Mouse (Mus musculus): ENCODE measurements around the gene Mdh1b. TPM values are rescaled to one million over a fixed set of nuclear protein-coding genes. Genes with fewer than 3 reads are reported as not detected.

Mdh1b gene
- polyA plus RNA-seq, 1 experiment from 2014 or later, result 0.46 TPM

DNA sequence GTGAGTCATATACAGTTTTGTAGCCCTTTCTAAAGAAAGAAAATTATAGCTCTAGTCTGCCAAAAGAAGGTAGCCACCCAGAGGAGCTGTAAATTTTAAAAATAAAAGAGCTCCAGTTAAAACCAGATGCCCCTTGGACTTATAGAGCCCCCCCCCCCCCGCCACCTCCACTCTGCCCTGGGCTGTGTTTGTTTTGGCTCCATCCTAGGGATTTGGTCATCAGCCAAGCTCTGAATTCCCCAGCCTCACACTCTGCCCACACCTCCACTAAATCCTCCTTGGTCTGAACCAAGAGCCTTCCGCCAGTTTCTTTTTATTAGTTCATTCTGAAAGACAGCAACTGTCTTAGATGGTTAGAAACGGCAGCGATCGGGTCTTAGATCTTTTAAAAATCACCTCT lies 24.4 kb downstream of the Mdh1b start:
- DNase-seq (ENCODE audit: low spot score), result no peak
- WGBS, result 83% methylated on average over 5 of the region's 5 CpGs
- H3K4me1 ChIP-seq (replicated peaks), result 0 out of 2 replicates have a peak, but pooled peaks cover 3% of the 10 kb centered on the region
- H3K27me3 ChIP-seq (ENCODE audit: insufficient read depth, poor library complexity, severe bottlenecking), result no peaks in the 10 kb centered on the region
- H3K9me3 ChIP-seq, result no peaks in the 10 kb centered on the region
- H3K36me3 ChIP-seq, result no peaks in the 10 kb centered on the region
- H3K27ac ChIP-seq, result no peak overlapping the region
- no peak overlapping the region for H3K4me3 ChIP-seq

DNA sequence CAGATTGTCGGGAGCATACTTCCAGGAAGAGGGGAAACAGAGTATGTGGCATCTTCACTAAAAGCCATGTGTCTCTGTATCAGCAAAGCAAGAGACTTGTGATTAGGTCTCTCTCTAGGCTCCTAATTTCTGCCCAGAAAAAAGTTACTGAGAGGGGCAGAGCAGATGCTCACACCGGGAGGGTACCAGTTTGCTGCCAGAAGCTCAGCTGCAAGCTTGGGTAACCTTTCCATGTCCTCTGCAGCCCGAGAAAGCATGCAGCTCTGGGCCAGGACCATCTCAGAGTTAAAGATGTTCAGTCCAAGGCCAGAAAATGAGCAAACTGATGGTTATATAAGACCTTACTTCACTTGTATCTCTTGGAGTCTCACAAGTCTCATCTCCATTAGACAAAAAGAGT lies 33.3 kb downstream of the Mdh1b start:
- H3K36me3 ChIP-seq, result no peaks in the 10 kb centered on the region
- H3K9me3 ChIP-seq, result no peaks in the 10 kb centered on the region
- no peak overlapping the region for H3K4me3 ChIP-seq
- WGBS, result 85% methylated on average over 3 of the region's 3 CpGs
- DNase-seq (ENCODE audit: low spot score), result no peak
- H3K27ac ChIP-seq, result no peak overlapping the region
- H3K4me1 ChIP-seq (replicated peaks), result no peaks in the 10 kb centered on the region
- H3K27me3 ChIP-seq (ENCODE audit: insufficient read depth, poor library complexity, severe bottlenecking), result no peaks in the 10 kb centered on the region

- Histone ChIP-seq H3K4me1 (replicated peaks) (no peaks in the 10 kb centered on the region), H3K4me3 (no peak within 1 kb of the TSS), H3K27me3 (ENCODE audit: insufficient read depth, poor library complexity, severe bottlenecking) (no peaks in the 10 kb centered on the region), H3K27ac (no peak within 1 kb of the TSS), H3K9me3 (no peaks in the 10 kb centered on the region), H3K36me3 (no peaks in the 10 kb centered on the region)
- no peak for DNase-seq (ENCODE audit: low spot score)
- 92% methylated on average over 4 of the region's 4 CpGs for WGBS
Observed at GRCm38 (mm10) chr1:63686827-63687226, 43.3 kb downstream of the Mdh1b start, which contains the start of gene Dytn. Gene Dytn, minus strand, starts transcription at chr1:63686927.

- Histone ChIP-seq H3K4me3 (no peak overlapping the region), H3K27ac (no peak overlapping the region), H3K27me3 (ENCODE audit: insufficient read depth, poor library complexity, severe bottlenecking) (no peaks in the 10 kb centered on the region), H3K9me3 (no peaks in the 10 kb centered on the region), H3K36me3 (no peaks in the 10 kb centered on the region), H3K4me1 (replicated peaks) (no peaks in the 10 kb centered on the region)
- DNase-seq (ENCODE audit: low spot score), result no peak
- WGBS, result 91% methylated on average over 3 of the region's 3 CpGs
Observed at GRCm38 (mm10) chr1:63675975-63676374, 54.1 kb downstream of the Mdh1b start.

- Histone ChIP-seq H3K27ac (no peak overlapping the region), H3K27me3 (ENCODE audit: insufficient read depth, poor library complexity, severe bottlenecking) (no peaks in the 10 kb centered on the region), H3K4me3 (no peak overlapping the region), H3K4me1 (replicated peaks) (peaks cover 17% of the 10 kb centered on the region), H3K9me3 (no peaks in the 10 kb centered on the region), H3K36me3 (no peaks in the 10 kb centered on the region)
- DNase-seq (ENCODE audit: low spot score), result no peak
- WGBS, result 6% methylated on average over 3 of the region's 3 CpGs
Observed at GRCm38 (mm10) chr1:63668852-63669160, 61.3 kb downstream of the Mdh1b start.

DNA sequence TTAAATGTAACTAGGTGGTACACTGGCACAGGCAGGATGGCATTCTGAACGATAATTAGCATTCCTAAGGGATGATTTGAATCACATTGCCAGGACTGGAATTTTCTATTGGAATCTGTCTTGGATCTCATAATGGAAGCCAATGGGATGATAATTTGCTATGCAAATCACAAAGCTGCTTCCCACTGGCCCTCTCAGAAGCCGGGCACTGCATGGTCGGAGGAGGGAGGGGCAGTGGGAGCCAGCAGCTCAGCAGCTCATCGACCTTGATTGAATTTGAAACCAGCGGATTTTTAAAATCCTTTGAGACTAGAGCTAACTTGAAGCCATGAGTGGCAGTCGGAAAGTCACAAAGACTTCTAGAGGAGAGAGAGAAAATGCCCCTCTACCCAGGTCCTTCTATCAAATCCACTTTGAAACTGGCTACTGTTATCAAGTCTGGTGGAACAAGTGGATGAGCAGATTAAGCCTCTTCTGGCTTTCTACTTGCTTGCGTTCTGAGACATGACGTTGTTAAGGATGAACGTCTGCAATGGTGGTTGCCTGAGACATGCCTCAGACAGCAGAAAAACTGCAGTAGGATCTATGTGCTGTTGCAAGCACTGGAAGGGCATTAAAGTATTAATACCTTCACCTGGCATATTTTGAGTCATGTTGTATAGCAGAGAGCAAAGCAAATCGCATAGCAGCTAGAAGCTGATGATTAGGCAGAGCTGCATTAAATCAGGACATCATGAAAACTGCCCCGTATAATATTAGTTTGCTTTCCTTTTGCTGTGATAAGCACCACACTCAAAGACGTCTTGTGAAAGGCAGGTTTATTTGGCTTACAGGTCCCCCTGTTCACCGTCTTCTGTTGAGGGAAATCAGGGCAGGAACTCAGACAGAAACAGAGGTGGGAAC lies 61.9 kb downstream of the Mdh1b start:
- Histone ChIP-seq H3K36me3 (no peaks in the 10 kb centered on the region), H3K9me3 (no peaks in the 10 kb centered on the region), H3K4me3 (peak overlapping the region; percentile 20; the same call in 1 of the 2 replicates), H3K4me1 (replicated peaks) (peaks cover 17% of the 10 kb centered on the region), H3K27ac (no peak overlapping the region), H3K27me3 (ENCODE audit: insufficient read depth, poor library complexity, severe bottlenecking) (no peaks in the 10 kb centered on the region)
- DNase-seq (ENCODE audit: low spot score), result no peak
- WGBS, result 30% methylated on average over 13 of the region's 13 CpGs

GRCm38 (mm10) chr1:63667201-63667948 lies 62.7 kb downstream of the Mdh1b start:
- no peak for DNase-seq (ENCODE audit: low spot score)
- H3K9me3 ChIP-seq, result no peaks in the 10 kb centered on the region
- peaks cover 17% of the 10 kb centered on the region for H3K4me1 ChIP-seq (replicated peaks)
- H3K4me3 ChIP-seq, result no peak overlapping the region
- no peaks in the 10 kb centered on the region for H3K27me3 ChIP-seq (ENCODE audit: insufficient read depth, poor library complexity, severe bottlenecking)
- H3K27ac ChIP-seq, result no peak overlapping the region
- 53% methylated on average over 9 of the region's 9 CpGs for WGBS
- no peaks in the 10 kb centered on the region for H3K36me3 ChIP-seq

- WGBS, result 94% methylated on average over 2 of the region's 2 CpGs
- Histone ChIP-seq H3K9me3 (no peaks in the 10 kb centered on the region), H3K27ac (no peak overlapping the region), H3K4me1 (replicated peaks) (peaks cover 17% of the 10 kb centered on the region), H3K36me3 (no peaks in the 10 kb centered on the region), H3K4me3 (no peak overlapping the region), H3K27me3 (ENCODE audit: insufficient read depth, poor library complexity, severe bottlenecking) (no peaks in the 10 kb centered on the region)
- no peak for DNase-seq (ENCODE audit: low spot score)
Observed at GRCm38 (mm10) chr1:63666089-63666488, 64.0 kb downstream of the Mdh1b start.

DNA sequence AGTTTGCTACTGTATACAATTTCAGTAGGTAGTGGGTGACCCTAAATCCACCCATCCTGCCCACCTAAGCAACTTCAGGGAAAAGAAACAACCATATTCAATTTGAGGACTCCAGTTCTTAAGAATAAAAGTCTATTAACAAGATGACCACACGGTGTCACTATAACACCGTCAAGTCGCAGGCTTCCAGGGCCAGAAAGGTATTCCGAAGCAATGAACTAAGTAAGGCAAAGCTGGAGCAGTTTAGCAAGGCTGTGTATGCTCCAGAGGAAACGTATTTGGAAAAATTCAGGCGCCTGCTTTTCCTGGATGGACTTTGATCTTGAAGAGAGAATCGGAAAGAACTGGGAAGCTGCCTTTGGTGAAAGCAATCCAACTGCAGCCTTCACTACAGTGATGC lies 70.5 kb downstream of the Mdh1b start:
- H3K4me3 ChIP-seq, result no peak overlapping the region
- DNase-seq (ENCODE audit: low spot score), result peak; percentile 55
- H3K27ac ChIP-seq, result no peak overlapping the region
- H3K27me3 ChIP-seq (ENCODE audit: insufficient read depth, poor library complexity, severe bottlenecking), result no peaks in the 10 kb centered on the region
- H3K36me3 ChIP-seq, result no peaks in the 10 kb centered on the region
- H3K4me1 ChIP-seq (replicated peaks), result no peaks in the 10 kb centered on the region
- WGBS, result 4% methylated on average over 7 of the region's 7 CpGs
- no peaks in the 10 kb centered on the region for H3K9me3 ChIP-seq

- Histone ChIP-seq H3K9me3 (no peaks in the 10 kb centered on the region), H3K27ac (no peak overlapping the region), H3K36me3 (no peaks in the 10 kb centered on the region), H3K4me1 (replicated peaks) (no peaks in the 10 kb centered on the region), H3K27me3 (ENCODE audit: insufficient read depth, poor library complexity, severe bottlenecking) (no peaks in the 10 kb centered on the region), H3K4me3 (no peak overlapping the region)
- WGBS, result 17% methylated on average over 6 of the region's 6 CpGs
- peak; percentile 69 for DNase-seq (ENCODE audit: low spot score)
Observed at GRCm38 (mm10) chr1:63658016-63658415, 72.1 kb downstream of the Mdh1b start.

Other genes with a start within 250 kb of the Mdh1b start
- gene Gm39653, start 114.3 kb downstream of the Mdh1b start, polyA plus RNA-seq (2016; fragmentation: Nextera tagmentation; extraction: Ambion mirVana), result not detected in 2 replicates
- gene Dytn, start 43.4 kb downstream of the Mdh1b start, polyA plus RNA-seq (2016; fragmentation: Nextera tagmentation; extraction: Ambion mirVana), result 0.05 TPM in 1 of 2 replicates, not detected in the other
- gene Fastkd2, start 296 bp upstream of the Mdh1b start, polyA plus RNA-seq (2016; fragmentation: Nextera tagmentation; extraction: Ambion mirVana), result 56.1 and 68.6 TPM in 2 replicates
- 0.14 and 0.41 TPM in 2 replicates for gene 4933402D24Rik, start 38.9 kb upstream of the Mdh1b start, polyA plus RNA-seq (2016; fragmentation: Nextera tagmentation; extraction: Ambion mirVana)